Mouse (Mus musculus) erythroblast, embryonic 14.5 days (primary cell): ENCODE measurements around the gene Olfr148.

Experiments used
- GATA1 ChIP-seq: IDR thresholded peaks from 2 replicates; pipeline ENCODE4 v1.6.1; 2012; ENCODE audit warnings: low read length, inconsistent platforms, mixed read lengths
- TAL1 ChIP-seq: IDR thresholded peaks from 3 replicates; pipeline ENCODE4 v1.6.1; 2012; ENCODE audit warnings: low read length, inconsistent platforms, mixed read lengths

- TF ChIP-seq GATA1, result no peak
- no peak for TF ChIP-seq TAL1
These were observed 13.3 kb downstream of the Olfr148 start for GRCm38 (mm10) chr9:39623783-39624182.
